Mouse (Mus musculus): ENCODE measurements around the gene Gm14137.

GRCm38 (mm10) chr2:119167866-119168256 lies 6.4 kb upstream of the Gm14137 start:
- no peak for TF ChIP-seq CTCF (IDR thresholded peaks at IDR 0.05; ENCODE audit: insufficient read depth, low read depth, low read length)
- no peak for TF ChIP-seq POLR2A (IDR thresholded peaks at IDR 0.05; ENCODE audit: insufficient read depth, low read depth, low read length)

All from olfactory bulb, adult 2 months (tissue).